Mouse (Mus musculus) hindbrain, embryonic 16.5 days (tissue): Measurements from ENCODE around the gene Frmd4b. TPM values are rescaled to one million over a fixed set of nuclear protein-coding genes. Genes with fewer than 3 reads are reported as not detected.
A peak's percentile ranks its signal among the peaks of the same experiment; 100 is the strongest.

ENCODE experiments used
- ATAC-seq: fragments of 200-750 bp; cut with Nextera tagmentation; 2 replicates; pipeline ENCODE4 v1.8.0; 2017; ENCODE audit warnings: moderate TSS enrichment, moderate library complexity
- H3K27ac ChIP-seq: fragments of 300-500 bp; sonication (generic); 2 replicates; pipeline ENCODE4 v1.5.1; 2014; ENCODE audit warnings: low read depth, mild to moderate bottlenecking, control low read depth, low read length, moderate library complexity
- H3K27me3 ChIP-seq: fragments of 300-500 bp; sonication (generic); replicated peaks from 2 replicates; pipeline ENCODE4 v1.6.1; 2014; ENCODE audit warnings: low read length; ENCODE audit not compliant: control insufficient read depth, insufficient read depth
- H3K36me3 ChIP-seq: fragments of 300-500 bp; sonication (generic); 2 replicates; pipeline ENCODE4 v1.6.1; 2014; ENCODE audit warnings: mild to moderate bottlenecking, low read length, moderate library complexity, mixed read lengths; ENCODE audit not compliant: control insufficient read depth, insufficient read depth
- H3K4me1 ChIP-seq: fragments of 300-500 bp; sonication (generic); 2 replicates; pipeline ENCODE4 v1.6.1; 2014; ENCODE audit warnings: low read depth, low read length; ENCODE audit not compliant: control insufficient read depth, insufficient read depth
- H3K4me2 ChIP-seq: fragments of 300-500 bp; sonication (generic); 2 replicates; pipeline ENCODE4 v1.6.1; 2014; ENCODE audit warnings: mild to moderate bottlenecking, low read length, control low read depth, moderate library complexity
- H3K4me3 ChIP-seq: fragments of 300-500 bp; sonication (generic); 2 replicates; pipeline ENCODE4 v1.5.1; 2014; ENCODE audit warnings: mild to moderate bottlenecking, low read length, control low read depth, moderate library complexity
- H3K9ac ChIP-seq: fragments of 300-500 bp; sonication (generic); 2 replicates; pipeline ENCODE4 v1.6.1; 2014; ENCODE audit warnings: low read depth, mild to moderate bottlenecking, control low read depth, low read length, moderate library complexity
- H3K9me3 ChIP-seq: fragments of 300-500 bp; sonication (generic); 2 replicates; pipeline ENCODE4 v1.6.1; 2014; ENCODE audit warnings: mild to moderate bottlenecking, low read length, moderate library complexity; ENCODE audit not compliant: control insufficient read depth
- WGBS: fragments of 180-500 bp; shearing (Covaris S2); extraction: QIAGEN DNeasy Blood & Tissue Kit; methylation state at CpG from one replicate; pipeline ENCODE4 v1.1.7; 2014; 5-methylcytosine and 5-hydroxymethylcytosine counted together
- polyA plus RNA-seq: library from polyadenylated mRNA; unstranded; fragments of >200 nt; fragmentation: Nextera tagmentation; extraction: Ambion mirVana; gene quantifications from 2 replicates; pipeline ENCODE4 v1.2.1, GENCODE M21; 2015

Gene Frmd4b
- polyA plus RNA-seq, 1 experiment from 2014 or later, result 15.8 TPM

DNA sequence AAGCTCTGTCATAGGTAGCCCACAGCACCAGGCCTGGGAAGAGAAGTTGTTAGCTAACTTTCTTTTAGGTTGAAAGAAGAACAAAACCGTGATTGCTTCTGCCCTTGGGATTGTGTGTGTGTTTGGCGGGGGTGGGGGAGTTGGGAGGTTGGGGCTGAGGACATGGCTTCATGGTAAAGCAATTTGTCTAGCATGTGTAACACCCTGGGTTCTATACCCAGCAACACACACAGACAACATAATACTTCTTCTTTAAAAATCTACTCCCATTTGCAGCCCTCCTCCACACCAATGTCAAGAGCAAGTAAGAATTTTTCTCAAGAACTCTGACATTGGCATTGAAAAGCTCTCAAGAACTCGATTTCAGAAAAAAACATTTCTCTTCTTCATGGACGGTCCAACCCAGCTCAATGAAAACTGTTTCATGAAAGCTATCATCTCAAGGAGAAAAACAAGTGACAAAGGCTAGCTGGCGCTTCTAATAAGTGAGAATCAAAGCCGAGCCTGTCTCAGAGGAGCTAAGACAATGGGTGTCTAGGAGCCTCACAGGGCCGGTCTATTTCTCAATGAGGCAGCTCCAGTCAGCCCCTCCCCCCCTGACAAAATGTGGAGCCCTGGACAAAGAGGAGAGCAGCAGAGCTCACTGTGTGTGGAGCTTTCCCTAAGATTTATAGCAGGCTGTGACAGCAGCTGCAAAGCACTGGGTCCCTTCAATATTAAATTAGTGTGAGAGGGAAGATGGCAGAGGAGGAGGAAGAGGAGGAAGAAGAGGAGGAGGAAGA is 40.6 kb downstream of the Frmd4b start:
- Histone ChIP-seq H3K4me3 (no peak overlapping the region), H3K9me3 (no peaks in the 10 kb centered on the region), H3K27ac (no peak overlapping the region), H3K9ac (peak overlapping the region; percentile 35; the same call in 1 of the 2 replicates), H3K4me2 (0 out of 2 replicates have a peak overlapping the region, but pooled peaks have one; percentile 10), H3K27me3 (no peaks in the 10 kb centered on the region), H3K4me1 (peaks cover 7% of the 10 kb centered on the region), H3K36me3 (no peaks in the 10 kb centered on the region)
- peak; percentile 75 for ATAC-seq
- WGBS, result 21% methylated on average over 7 of the region's 7 CpGs

DNA sequence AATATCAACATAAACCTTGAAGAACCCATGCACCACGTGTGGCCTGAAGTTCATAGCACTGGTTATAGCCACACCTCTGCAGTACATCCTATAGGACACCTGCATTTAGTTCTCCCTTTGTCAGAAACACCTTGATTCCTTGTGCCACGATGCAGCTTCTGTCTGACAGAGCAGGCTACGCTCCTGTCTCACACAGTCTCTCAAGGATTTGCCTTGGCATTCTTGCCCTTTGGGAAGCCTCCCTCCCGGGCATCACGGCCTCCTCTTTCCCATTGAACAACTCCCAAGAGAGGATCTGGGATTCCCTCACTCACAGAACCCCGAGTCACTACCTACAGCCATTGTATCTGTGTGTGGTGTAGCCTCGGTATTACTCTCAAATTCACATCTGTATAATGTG is 41.2 kb downstream of the Frmd4b start:
- no peak overlapping the region for H3K27ac ChIP-seq
- ATAC-seq, result no peak
- H3K4me1 ChIP-seq, result peaks cover 7% of the 10 kb centered on the region
- H3K9ac ChIP-seq, result no peak overlapping the region
- WGBS, result 65% methylated on average over 7 of the region's 7 CpGs
- no peaks in the 10 kb centered on the region for H3K9me3 ChIP-seq
- no peaks in the 10 kb centered on the region for H3K36me3 ChIP-seq
- H3K27me3 ChIP-seq, result no peaks in the 10 kb centered on the region
- H3K4me3 ChIP-seq, result no peak overlapping the region
- no peak overlapping the region for H3K4me2 ChIP-seq

DNA sequence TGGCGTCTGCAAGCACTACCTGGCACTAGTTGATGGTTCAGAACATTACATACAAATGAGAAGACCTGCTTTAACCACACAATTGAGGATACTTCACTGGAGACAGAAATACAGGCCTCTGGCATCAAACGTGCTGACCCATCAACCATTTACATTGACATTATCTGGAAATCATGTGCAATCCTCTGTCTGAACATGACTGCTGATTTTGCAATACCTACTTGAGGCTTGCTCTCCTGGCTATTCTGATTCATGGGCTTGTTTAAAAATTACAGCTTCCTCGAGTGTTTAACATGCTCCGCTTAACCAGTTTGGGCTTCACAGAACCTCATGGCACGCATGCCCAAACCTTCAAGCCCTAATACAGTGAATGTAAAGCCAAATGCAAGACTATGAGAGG is 42.4 kb downstream of the Frmd4b start:
- no peak overlapping the region for H3K27ac ChIP-seq
- 85% methylated on average over 5 of the region's 5 CpGs for WGBS

DNA sequence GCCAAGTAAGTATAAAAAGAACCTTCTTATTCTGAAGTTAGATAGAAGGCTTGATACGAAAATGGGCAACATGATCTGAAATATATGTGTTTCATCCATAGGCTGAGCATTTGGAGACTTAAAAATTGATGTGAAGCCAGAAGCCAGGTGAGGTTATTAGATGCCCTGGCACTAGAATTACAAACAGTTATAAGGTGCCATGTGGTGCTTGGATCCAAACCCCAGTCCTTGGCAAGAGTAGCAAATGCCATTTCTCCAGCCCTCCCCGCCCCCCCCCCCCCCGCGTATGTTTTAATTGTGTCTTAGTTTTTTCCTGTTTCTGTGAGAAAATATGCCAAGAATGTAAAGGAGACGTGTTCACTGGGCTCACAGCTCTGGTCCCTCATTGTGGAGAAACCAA is 45.1 kb downstream of the Frmd4b start:
- Histone ChIP-seq H3K4me3 (no peak overlapping the region), H3K27ac (no peak overlapping the region), H3K9ac (no peak overlapping the region), H3K9me3 (no peaks in the 10 kb centered on the region), H3K4me1 (peaks cover 7% of the 10 kb centered on the region), H3K27me3 (no peaks in the 10 kb centered on the region), H3K4me2 (no peak overlapping the region), H3K36me3 (no peaks in the 10 kb centered on the region)
- 86% methylated on average over 4 of the region's 5 CpGs for WGBS
- ATAC-seq, result no peak

More for the DNA sequence above, 42.4 kb downstream of the Frmd4b start:
- no peaks in the 10 kb centered on the region for H3K27me3 ChIP-seq
- H3K4me2 ChIP-seq, result no peak overlapping the region
- no peaks in the 10 kb centered on the region for H3K36me3 ChIP-seq
- H3K9me3 ChIP-seq, result no peaks in the 10 kb centered on the region
- peaks cover 7% of the 10 kb centered on the region for H3K4me1 ChIP-seq
- no peak overlapping the region for H3K9ac ChIP-seq
- no peak for ATAC-seq
- H3K4me3 ChIP-seq, result no peak overlapping the region

GRCm38 (mm10) chr6:97568538-97568937 is 48.8 kb downstream of the Frmd4b start:
- H3K27ac ChIP-seq, result no peak overlapping the region
- no peak overlapping the region for H3K9ac ChIP-seq
- no peaks in the 10 kb centered on the region for H3K36me3 ChIP-seq

DNA sequence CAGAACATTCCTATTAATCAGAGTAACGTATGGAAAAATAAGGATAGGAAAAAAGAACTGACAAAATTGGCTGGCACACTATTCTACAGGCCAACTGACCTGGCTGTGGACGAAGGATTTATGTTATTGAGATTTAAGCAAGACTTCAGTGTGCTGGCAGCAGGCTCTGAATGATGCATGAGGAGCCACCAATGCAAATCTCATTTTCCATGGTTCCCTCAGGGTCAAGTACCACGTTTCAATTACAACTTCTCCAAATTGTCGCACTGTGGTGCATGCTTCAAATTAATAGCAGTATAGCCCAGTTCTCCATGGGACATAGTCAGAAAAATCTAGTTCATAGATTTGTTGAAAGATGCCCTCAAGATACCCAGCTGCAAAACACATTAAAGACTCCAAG is 50.6 kb downstream of the Frmd4b start:
- H3K9ac ChIP-seq, result no peak overlapping the region
- H3K27me3 ChIP-seq, result no peaks in the 10 kb centered on the region
- ATAC-seq, result no peak; the same call in 1 of the 2 replicates
- H3K4me3 ChIP-seq, result no peak overlapping the region
- no peaks in the 10 kb centered on the region for H3K36me3 ChIP-seq
- no peaks in the 10 kb centered on the region for H3K9me3 ChIP-seq
- H3K4me1 ChIP-seq, result no peaks in the 10 kb centered on the region
- no peak overlapping the region for H3K27ac ChIP-seq
- H3K4me2 ChIP-seq, result no peak overlapping the region
- WGBS, result 34% methylated on average over 4 of the region's 4 CpGs

More at GRCm38 (mm10) chr6:97568538-97568937, 48.8 kb downstream of the Frmd4b start:
- no peaks in the 10 kb centered on the region for H3K9me3 ChIP-seq
- no peaks in the 10 kb centered on the region for H3K27me3 ChIP-seq
- no peak for ATAC-seq
- no peak overlapping the region for H3K4me3 ChIP-seq
- H3K4me2 ChIP-seq, result no peak overlapping the region
- 65% methylated on average over 6 of the region's 6 CpGs for WGBS
- H3K4me1 ChIP-seq, result no peaks in the 10 kb centered on the region

- no peak overlapping the region for H3K9ac ChIP-seq
- H3K27me3 ChIP-seq, result no peaks in the 10 kb centered on the region
- WGBS, result 57% methylated on average over 8 of the region's 8 CpGs
- no peak overlapping the region for H3K4me2 ChIP-seq
- no peak overlapping the region for H3K4me3 ChIP-seq
- H3K36me3 ChIP-seq, result no peaks in the 10 kb centered on the region
- ATAC-seq, result peak; percentile 60
- H3K4me1 ChIP-seq, result peaks cover 15% of the 10 kb centered on the region
- no peak overlapping the region for H3K27ac ChIP-seq
- H3K9me3 ChIP-seq, result no peaks in the 10 kb centered on the region
These were observed 60.2 kb downstream of the Frmd4b start for GRCm38 (mm10) chr6:97557147-97557546.

GRCm38 (mm10) chr6:97555637-97556036 is 61.7 kb downstream of the Frmd4b start:
- WGBS, result 80% methylated on average over 7 of the region's 7 CpGs
- Histone ChIP-seq H3K9ac (no peak overlapping the region), H3K27me3 (no peaks in the 10 kb centered on the region), H3K9me3 (no peaks in the 10 kb centered on the region), H3K36me3 (no peaks in the 10 kb centered on the region), H3K27ac (no peak overlapping the region), H3K4me1 (peaks cover 19% of the 10 kb centered on the region), H3K4me3 (no peak overlapping the region), H3K4me2 (no peak overlapping the region)
- ATAC-seq, result no peak

DNA sequence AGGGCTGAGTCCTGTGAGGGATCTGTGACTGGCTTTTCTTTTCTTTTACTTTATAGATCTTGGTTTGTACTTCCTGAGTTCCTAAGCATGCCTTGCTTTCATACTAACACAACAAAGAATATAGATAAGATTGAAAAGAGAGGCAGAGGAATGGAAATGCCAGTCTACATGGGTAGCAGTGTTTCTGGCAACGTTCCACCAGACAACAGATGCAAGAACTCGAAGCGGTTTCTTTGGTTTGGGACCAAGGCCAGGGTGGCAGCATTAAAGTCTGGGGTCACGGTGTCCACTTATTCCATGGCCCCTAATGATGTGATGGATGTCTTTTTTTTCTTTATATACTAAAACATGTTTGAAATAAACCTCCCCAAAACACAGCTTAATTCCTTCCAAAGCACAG is 63.9 kb downstream of the Frmd4b start:
- Histone ChIP-seq H3K27ac (no peak overlapping the region), H3K4me2 (no peak overlapping the region), H3K9ac (no peak overlapping the region), H3K9me3 (no peaks in the 10 kb centered on the region), H3K36me3 (no peaks in the 10 kb centered on the region), H3K4me1 (peaks cover 27% of the 10 kb centered on the region), H3K27me3 (no peaks in the 10 kb centered on the region), H3K4me3 (no peak overlapping the region)
- no peak for ATAC-seq
- WGBS, result 39% methylated on average over 4 of the region's 4 CpGs
